Mouse (Mus musculus) olfactory bulb, adult 2 months (tissue): ENCODE measurements at regions not wholly inside any gene's neighbourhood (a gene's known extent, or its start where the extent isn't known, plus 50 kb on each side); places are given as distances from the start of the nearest gene placed in this dataset.

Experiments used
- H3K27ac ChIP-seq: fragments of 200-500 bp; 2 replicates; pipeline ENCODE4 v1.5.1; 2012; ENCODE audit warnings: low read depth, low read length; ENCODE audit not compliant: insufficient read depth
- H3K4me1 ChIP-seq: fragments of 200-500 bp; 2 replicates; pipeline ENCODE4 v1.6.1; 2012; ENCODE audit warnings: low read length; ENCODE audit not compliant: control insufficient read depth, insufficient read depth
- H3K4me3 ChIP-seq: fragments of 200-500 bp; 2 replicates; pipeline ENCODE4 v1.5.1; 2012; ENCODE audit warnings: mild to moderate bottlenecking, low read depth, low read length, moderate library complexity; ENCODE audit not compliant: insufficient read depth
- CTCF ChIP-seq: fragments of 200-500 bp; IDR thresholded peaks from 2 replicates; pipeline ENCODE4 v1.5.1; 2012; ENCODE audit warnings: low read depth, mild to moderate bottlenecking, low read length, moderate library complexity; ENCODE audit not compliant: insufficient read depth
- POLR2A ChIP-seq: fragments of 200-500 bp; IDR thresholded peaks from 2 replicates; pipeline ENCODE4 v1.6.1; 2012; ENCODE audit warnings: mild to moderate bottlenecking, low read depth, low read length, moderate library complexity; ENCODE audit not compliant: insufficient read depth
- WGBS: fragments of 180-500 bp; shearing (Covaris S2); methylation state at CpG from one replicate; pipeline ENCODE4 v1.1.7; 2018; 5-methylcytosine and 5-hydroxymethylcytosine counted together

GRCm38 (mm10) chrX:13224902-13225301 lies 55.9 kb upstream of the Ddx3x start:
- no peak overlapping the region for H3K4me3 ChIP-seq
- TF ChIP-seq POLR2A (no peak), CTCF (no peak)
- no peaks in the 10 kb centered on the region for H3K4me1 ChIP-seq
- no peak overlapping the region for H3K27ac ChIP-seq
- WGBS, result 10% methylated on average over 3 of the region's 3 CpGs

GRCm38 (mm10) chrX:13226429-13226828 lies 54.3 kb upstream of the Ddx3x start:
- TF ChIP-seq POLR2A, result no peak
- no peak for TF ChIP-seq CTCF
- no peak overlapping the region for H3K27ac ChIP-seq
- 68% methylated on average over 3 of the region's 3 CpGs for WGBS
- no peak overlapping the region for H3K4me3 ChIP-seq
- 0 out of 2 replicates have a peak, but pooled peaks cover 3% of the 10 kb centered on the region for H3K4me1 ChIP-seq

- Histone ChIP-seq H3K27ac (peak overlapping the region; percentile 90; the same call in 1 of the 2 replicates), H3K4me1 (0 out of 2 replicates have a peak, but pooled peaks cover 3% of the 10 kb centered on the region), H3K4me3 (peak overlapping the region; percentile 28)
- no peak for TF ChIP-seq POLR2A
- no peak for TF ChIP-seq CTCF
- WGBS, result 19% methylated on average over 8 of the region's 8 CpGs
These were observed 50.7 kb upstream of the Ddx3x start for GRCm38 (mm10) chrX:13229891-13230614.

- WGBS, result 4% methylated on average over 17 of the region's 17 CpGs
- H3K27ac ChIP-seq, result peak overlapping the region; percentile 90
- H3K4me1 ChIP-seq, result 0 out of 2 replicates have a peak, but pooled peaks cover 3% of the 10 kb centered on the region
These were observed 50.1 kb upstream of the Ddx3x start for GRCm38 (mm10) chrX:13230615-13231179.

More at GRCm38 (mm10) chrX:13230615-13231179, 50.1 kb upstream of the Ddx3x start:
- TF ChIP-seq POLR2A (no peak), CTCF (no peak)
- peak overlapping the region; percentile 45 for H3K4me3 ChIP-seq
